Mouse (Mus musculus) limb, embryonic 11.5 days (tissue): ENCODE results near the gene Gm6993. TPM values are rescaled to one million over a fixed set of nuclear protein-coding genes. Genes with fewer than 3 reads are reported as not detected.

ENCODE experiments used
- ATAC-seq: fragments of 200-750 bp; cut with Nextera tagmentation; 2 replicates; pipeline ENCODE4 v1.8.0; 2017; ENCODE audit warnings: low read depth; ENCODE audit not compliant: insufficient number of reproducible peaks, low FRiP score, low TSS enrichment
- DNase-seq: peaks from one replicate; pipeline ENCODE4 v3.0.0-alpha.2; 2015; ENCODE audit warnings: low spot score
- H3K27ac ChIP-seq: fragments of 300-500 bp; sonication (generic); replicated peaks from 2 replicates; pipeline ENCODE4 v1.5.1; 2014; ENCODE audit warnings: low read depth, mild to moderate bottlenecking, low read length
- H3K27me3 ChIP-seq: fragments of 300-500 bp; sonication (generic); 2 replicates; pipeline ENCODE4 v1.6.1; 2014; ENCODE audit warnings: mild to moderate bottlenecking, low read length, mixed read lengths; ENCODE audit not compliant: control insufficient read depth, insufficient read depth
- H3K36me3 ChIP-seq: fragments of 300-500 bp; sonication (generic); 2 replicates; pipeline ENCODE4 v1.6.1; 2014; ENCODE audit warnings: mild to moderate bottlenecking, low read length, moderate library complexity, mixed read lengths; ENCODE audit not compliant: control insufficient read depth, insufficient read depth
- H3K4me1 ChIP-seq: fragments of 300-500 bp; sonication (generic); 2 replicates; pipeline ENCODE4 v1.6.1; 2014; ENCODE audit warnings: low read length, mixed read lengths; ENCODE audit not compliant: control insufficient read depth, insufficient read depth
- H3K4me2 ChIP-seq: fragments of 300-500 bp; sonication (generic); 2 replicates; pipeline ENCODE4 v1.6.1; 2014; ENCODE audit warnings: low read depth, mild to moderate bottlenecking, moderate library complexity; ENCODE audit not compliant: severe bottlenecking
- H3K4me3 ChIP-seq: fragments of 300-500 bp; sonication (generic); 2 replicates; pipeline ENCODE4 v1.5.1; 2014; ENCODE audit warnings: low read depth, low read length
- H3K9ac ChIP-seq: fragments of 300-500 bp; sonication (generic); 2 replicates; pipeline ENCODE4 v1.6.1; 2014; ENCODE audit warnings: mild to moderate bottlenecking, low read length
- H3K9me3 ChIP-seq: fragments of 300-500 bp; sonication (generic); 2 replicates; pipeline ENCODE4 v1.6.1; 2016; ENCODE audit warnings: low read length; ENCODE audit not compliant: control insufficient read depth
- WGBS: fragments of 180-500 bp; shearing (Covaris S2); extraction: QIAGEN DNeasy Blood & Tissue Kit; methylation state at CpG from one replicate; pipeline ENCODE4 v1.1.7; 2014; 5-methylcytosine and 5-hydroxymethylcytosine counted together
- polyA plus RNA-seq: library from polyadenylated mRNA; unstranded; fragments of >200 nt; fragmentation: Nextera tagmentation; extraction: Ambion mirVana; gene quantifications from 2 replicates; pipeline ENCODE4 v1.2.1, GENCODE M21; 2014

Gene Gm6993
- polyA plus RNA-seq, 1 experiment from 2014 or later: not detected

GRCm38 (mm10) chr12:31228878-31229277, 11.7 kb upstream of the Gm6993 start:
- DNase-seq (no peak), ATAC-seq (no peak)
- no peaks in the 10 kb centered on the region for H3K9me3 ChIP-seq
- no peaks in the 10 kb centered on the region for H3K4me1 ChIP-seq
- 46% methylated on average over 7 of the region's 7 CpGs for WGBS
- H3K9ac ChIP-seq: no peak overlapping the region
- no peaks in the 10 kb centered on the region for H3K27me3 ChIP-seq
- H3K27ac ChIP-seq: no peak overlapping the region
- no peaks in the 10 kb centered on the region for H3K36me3 ChIP-seq
- H3K4me3 ChIP-seq: no peak overlapping the region
- no peak overlapping the region for H3K4me2 ChIP-seq

- no peak overlapping the region for H3K27ac ChIP-seq
- 93% methylated on average over 1 of the region's 1 CpGs for WGBS
- no peaks in the 10 kb centered on the region for H3K9me3 ChIP-seq
- H3K4me1 ChIP-seq: no peaks in the 10 kb centered on the region
- no peak overlapping the region for H3K9ac ChIP-seq
- DNase-seq (no peak), ATAC-seq (no peak)
- no peaks in the 10 kb centered on the region for H3K27me3 ChIP-seq
- no peak overlapping the region for H3K4me2 ChIP-seq
- H3K4me3 ChIP-seq: no peak overlapping the region
- no peaks in the 10 kb centered on the region for H3K36me3 ChIP-seq
Observed at GRCm38 (mm10) chr12:31232635-31233034, 7.9 kb upstream of the Gm6993 start.

- no peak overlapping the region for H3K4me2 ChIP-seq
- no peak overlapping the region for H3K27ac ChIP-seq
- H3K9ac ChIP-seq: no peak overlapping the region
- no peaks in the 10 kb centered on the region for H3K36me3 ChIP-seq
- DNase-seq (no peak), ATAC-seq (no peak)
- H3K4me3 ChIP-seq: no peak overlapping the region
- H3K27me3 ChIP-seq: no peaks in the 10 kb centered on the region
- WGBS: 90% methylated on average over 6 of the region's 6 CpGs
- no peaks in the 10 kb centered on the region for H3K4me1 ChIP-seq
- no peaks in the 10 kb centered on the region for H3K9me3 ChIP-seq
Observed at GRCm38 (mm10) chr12:31235018-31235417, 5.6 kb upstream of the Gm6993 start.

- H3K27me3 ChIP-seq: no peaks in the 10 kb centered on the region
- ATAC-seq (no peak), DNase-seq (no peak)
- no peak overlapping the region for H3K4me2 ChIP-seq
- H3K36me3 ChIP-seq: no peaks in the 10 kb centered on the region
- H3K9ac ChIP-seq: no peak overlapping the region
- no peaks in the 10 kb centered on the region for H3K9me3 ChIP-seq
- H3K4me1 ChIP-seq: no peaks in the 10 kb centered on the region
- H3K27ac ChIP-seq: no peak overlapping the region
- H3K4me3 ChIP-seq: no peak overlapping the region
- WGBS: 73% methylated on average over 12 of the region's 12 CpGs
Observed at GRCm38 (mm10) chr12:31236861-31237595, 3.5 kb upstream of the Gm6993 start.

- no peak for ATAC-seq
- no peak overlapping the region for H3K27ac ChIP-seq
Observed at GRCm38 (mm10) chr12:31239031-31239583, 1.5 kb upstream of the Gm6993 start.

GRCm38 (mm10) chr12:31239798-31240197, 772 bp upstream of the Gm6993 start:
- Histone ChIP-seq H3K27ac (no peak overlapping the region), H3K36me3 (no peaks in the 10 kb centered on the region), H3K9ac (no peak overlapping the region), H3K27me3 (no peaks in the 10 kb centered on the region), H3K4me3 (no peak overlapping the region), H3K4me2 (no peak overlapping the region), H3K4me1 (no peaks in the 10 kb centered on the region), H3K9me3 (no peaks in the 10 kb centered on the region)
- DNase-seq (no peak), ATAC-seq (no peak)
- 50% methylated on average over 4 of the region's 4 CpGs for WGBS

More at GRCm38 (mm10) chr12:31239031-31239583, 1.5 kb upstream of the Gm6993 start:
- Histone ChIP-seq H3K9ac (no peak overlapping the region), H3K27me3 (no peaks in the 10 kb centered on the region), H3K4me3 (no peak overlapping the region), H3K36me3 (no peaks in the 10 kb centered on the region), H3K4me1 (no peaks in the 10 kb centered on the region), H3K9me3 (no peaks in the 10 kb centered on the region), H3K4me2 (no peak overlapping the region)
- 82% methylated on average over 3 of the region's 3 CpGs for WGBS
- no peak for DNase-seq

- DNase-seq (no peak), ATAC-seq (no peak)
- H3K9ac ChIP-seq: no peak overlapping the region
- no peaks in the 10 kb centered on the region for H3K9me3 ChIP-seq
- H3K4me2 ChIP-seq: no peak overlapping the region
- no peak overlapping the region for H3K27ac ChIP-seq
- H3K4me3 ChIP-seq: no peak overlapping the region
- H3K36me3 ChIP-seq: no peaks in the 10 kb centered on the region
- WGBS: 79% methylated on average over 6 of the region's 6 CpGs
- no peaks in the 10 kb centered on the region for H3K4me1 ChIP-seq
- H3K27me3 ChIP-seq: no peaks in the 10 kb centered on the region
Observed at GRCm38 (mm10) chr12:31241595-31242342, 1.2 kb downstream of the Gm6993 start.

- H3K27me3 ChIP-seq: no peaks in the 10 kb centered on the region
- WGBS: 85% methylated on average over 2 of the region's 2 CpGs
- H3K9ac ChIP-seq: no peak overlapping the region
- no peak overlapping the region for H3K4me2 ChIP-seq
- no peak overlapping the region for H3K27ac ChIP-seq
- H3K9me3 ChIP-seq: no peaks in the 10 kb centered on the region
- ATAC-seq: no peak
- no peak for DNase-seq
- no peak overlapping the region for H3K4me3 ChIP-seq
- H3K36me3 ChIP-seq: no peaks in the 10 kb centered on the region
- 0 out of 2 replicates have a peak, but pooled peaks cover 2% of the 10 kb centered on the region for H3K4me1 ChIP-seq
Observed at GRCm38 (mm10) chr12:31244001-31244400, 3.4 kb downstream of the Gm6993 start.
